Mouse (Mus musculus) limb, embryonic 13.5 days (tissue): ENCODE measurements around the gene Ifngr2. TPM values are rescaled to one million over a fixed set of nuclear protein-coding genes. Genes with fewer than 3 reads are reported as not detected.

Experiments used
- ATAC-seq: fragments of 200-750 bp; cut with Nextera tagmentation; 2 replicates; pipeline ENCODE4 v1.8.0; 2017; ENCODE audit warnings: low read depth, moderate number of reproducible peaks, moderate TSS enrichment; ENCODE audit not compliant: low FRiP score
- H3K27ac ChIP-seq: fragments of 300-500 bp; sonication (generic); 2 replicates; pipeline ENCODE4 v1.5.1; 2015; ENCODE audit warnings: inconsistent platforms, mild to moderate bottlenecking, moderate library complexity
- H3K27me3 ChIP-seq: fragments of 300-500 bp; sonication (generic); 2 replicates; pipeline ENCODE4 v1.6.1; 2015; ENCODE audit warnings: mild to moderate bottlenecking, inconsistent platforms
- H3K36me3 ChIP-seq: fragments of 300-500 bp; sonication (generic); 2 replicates; pipeline ENCODE4 v1.6.1; 2015; ENCODE audit warnings: inconsistent platforms, mild to moderate bottlenecking, moderate library complexity
- H3K4me1 ChIP-seq: fragments of 300-500 bp; sonication (generic); 2 replicates; pipeline ENCODE4 v1.6.1; 2015; ENCODE audit warnings: inconsistent platforms
- H3K4me2 ChIP-seq: fragments of 300-500 bp; sonication (generic); replicated peaks from 2 replicates; pipeline ENCODE4 v1.6.1; 2015; ENCODE audit warnings: inconsistent platforms, mild to moderate bottlenecking, moderate library complexity
- H3K4me3 ChIP-seq: fragments of 300-500 bp; sonication (generic); 2 replicates; pipeline ENCODE4 v1.5.1; 2015; ENCODE audit warnings: moderate library complexity, mild to moderate bottlenecking, inconsistent platforms
- H3K9ac ChIP-seq: fragments of 300-500 bp; sonication (generic); 2 replicates; pipeline ENCODE4 v1.6.1; 2015; ENCODE audit warnings: mild to moderate bottlenecking, inconsistent platforms
- H3K9me3 ChIP-seq: fragments of 300-500 bp; sonication (generic); 2 replicates; pipeline ENCODE4 v1.6.1; 2016; ENCODE audit warnings: inconsistent platforms
- WGBS: fragments of 180-500 bp; shearing (Covaris S2); methylation state at CpG from one replicate; pipeline ENCODE4 v1.1.7; 2015; 5-methylcytosine and 5-hydroxymethylcytosine counted together
- polyA plus RNA-seq: library from polyadenylated mRNA; unstranded; fragments of >200 nt; fragmentation: Nextera tagmentation; extraction: Ambion mirVana; gene quantifications from 2 replicates; pipeline ENCODE4 v1.2.1, GENCODE M21; 2015

Ifngr2 gene
- polyA plus RNA-seq, 1 experiment from 2014 or later: 49.6 TPM

DNA sequence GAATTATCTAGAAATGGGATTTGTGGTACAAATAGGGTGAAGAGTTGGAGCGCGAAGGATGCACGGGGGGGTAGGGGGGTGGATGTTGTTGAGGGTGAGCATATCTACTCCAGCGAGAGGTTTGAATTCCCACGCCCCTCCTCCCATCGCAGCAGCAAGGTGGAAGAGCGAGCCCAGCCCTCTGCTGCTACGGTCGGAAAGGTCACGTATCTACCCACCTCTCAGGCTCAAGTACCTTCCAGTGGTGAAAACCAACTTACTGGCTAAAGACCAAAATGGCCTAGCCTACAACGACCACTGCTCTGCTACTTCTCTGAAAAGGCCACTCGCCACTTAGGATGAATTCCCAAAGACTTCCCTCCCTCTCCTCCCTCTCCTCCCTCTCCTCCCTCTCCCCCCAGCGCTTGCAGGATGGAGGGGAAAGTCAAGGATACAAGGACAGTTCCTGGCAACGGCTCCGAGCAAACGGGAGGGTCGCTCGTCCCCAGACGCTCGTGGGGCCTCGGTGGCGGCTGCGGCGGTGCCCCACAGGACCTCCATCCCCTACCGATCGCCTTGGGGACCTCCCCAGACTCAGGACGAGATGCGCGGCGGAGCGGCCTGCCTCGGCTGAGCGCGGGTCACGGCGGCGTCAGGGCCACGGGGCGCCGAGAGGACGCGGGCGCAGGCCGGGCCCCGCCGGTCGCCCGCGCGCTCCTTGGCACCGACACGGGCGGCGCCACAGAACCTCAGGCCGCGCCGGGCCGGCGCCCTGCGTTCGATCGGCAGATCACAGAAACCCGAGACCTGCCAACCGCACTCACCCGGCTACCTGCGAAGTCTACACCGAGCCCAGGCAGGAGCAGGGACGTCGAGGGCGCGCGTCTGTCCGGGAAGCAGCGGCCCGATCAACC is 50.2 kb downstream of the Ifngr2 start:
- H3K4me1 ChIP-seq: peaks cover 12% of the 10 kb centered on the region
- no peak for ATAC-seq

DNA sequence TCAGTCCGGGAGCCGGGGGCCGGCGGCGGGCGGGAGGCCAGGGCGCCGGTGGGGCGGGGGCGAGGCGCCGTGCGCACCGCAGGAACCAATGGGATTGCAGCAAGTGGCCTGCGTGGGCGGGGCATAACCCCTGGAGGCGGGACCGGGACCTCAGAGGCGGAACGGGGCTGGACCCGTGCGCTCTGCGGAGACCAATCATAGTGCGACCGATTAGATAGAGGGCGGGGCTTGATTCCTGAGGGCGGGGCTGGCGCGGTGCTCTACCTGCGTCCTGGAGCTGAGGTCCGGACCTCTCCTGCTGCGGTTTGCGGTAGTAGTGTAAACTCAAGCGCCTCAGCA is 50.8 kb downstream of the Ifngr2 start, which contains the start of gene Tmem50b:
Gene Tmem50b (minus strand): TSS at position 129 of the 339 bp plus-strand sequence.
- H3K4me1 ChIP-seq: peaks cover 12% of the 10 kb centered on the region
- peak; percentile 99 for ATAC-seq
- peaks cover 15% of the 10 kb centered on the region for H3K27me3 ChIP-seq
- peak within 1 kb of the TSS; percentile 81 for H3K4me3 ChIP-seq
- H3K9me3 ChIP-seq: no peaks in the 10 kb centered on the region
- H3K9ac ChIP-seq: peak within 1 kb of the TSS; percentile 81
- H3K36me3 ChIP-seq: no peaks in the 10 kb centered on the region
- 0% methylated on average over 33 of the region's 34 CpGs for WGBS
- H3K27ac ChIP-seq: no peak within 1 kb of the TSS
- H3K4me2 ChIP-seq: peak within 1 kb of the TSS; percentile 93

More for the DNA sequence above, 50.2 kb downstream of the Ifngr2 start:
- H3K27me3 ChIP-seq: peaks cover 15% of the 10 kb centered on the region
- H3K9ac ChIP-seq: peak overlapping the region; percentile 81
- H3K9me3 ChIP-seq: no peaks in the 10 kb centered on the region
- H3K4me2 ChIP-seq: peak overlapping the region; percentile 93
- H3K27ac ChIP-seq: no peak overlapping the region
- peak overlapping the region; percentile 81 for H3K4me3 ChIP-seq
- H3K36me3 ChIP-seq: no peaks in the 10 kb centered on the region
- under 1% methylated on average over 64 of the region's 75 CpGs for WGBS

DNA sequence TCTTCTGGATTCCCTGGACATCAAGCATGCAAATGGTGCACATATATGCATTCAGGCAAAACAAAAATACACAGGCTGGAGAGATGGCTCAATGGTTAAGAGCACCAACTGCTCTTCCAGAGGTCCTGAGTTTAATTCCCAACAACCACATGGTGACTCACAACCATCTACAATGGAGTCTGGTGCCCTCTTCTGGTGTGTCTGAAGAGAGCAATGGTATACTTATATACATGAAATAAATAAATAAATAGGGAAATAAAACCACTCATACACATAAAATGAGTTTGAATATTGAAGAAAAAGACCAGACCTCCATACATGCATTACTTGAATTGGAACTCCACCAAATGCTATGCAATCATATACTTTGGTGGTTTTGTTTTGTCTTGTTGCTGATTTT is 52.4 kb downstream of the Ifngr2 start:
- Histone ChIP-seq H3K4me3 (no peak overlapping the region), H3K4me2 (no peak overlapping the region), H3K36me3 (no peaks in the 10 kb centered on the region), H3K27ac (no peak overlapping the region), H3K4me1 (peaks cover 12% of the 10 kb centered on the region), H3K27me3 (peaks cover 15% of the 10 kb centered on the region), H3K9ac (no peak overlapping the region), H3K9me3 (no peaks in the 10 kb centered on the region)
- no peak for ATAC-seq

DNA sequence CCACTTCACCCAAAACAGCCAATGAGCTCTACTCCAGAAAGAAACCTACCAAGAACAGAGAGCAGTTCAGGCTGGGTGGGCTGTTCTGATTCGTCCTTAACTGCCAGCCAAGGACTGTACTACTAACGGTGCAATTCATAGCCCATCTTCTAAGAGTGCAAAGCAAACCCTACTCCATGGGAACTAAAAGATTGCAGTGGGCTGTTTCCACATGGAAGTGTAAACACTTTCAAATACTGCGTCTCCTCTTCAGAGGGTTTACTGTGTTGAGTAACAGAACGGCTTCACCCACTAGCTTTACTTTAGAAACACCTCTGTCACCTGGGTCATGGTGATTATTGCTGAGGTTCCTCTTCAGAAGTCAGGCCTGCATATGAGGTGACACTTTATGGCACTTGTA is 54.2 kb downstream of the Ifngr2 start:
- Histone ChIP-seq H3K36me3 (no peaks in the 10 kb centered on the region), H3K4me3 (no peak overlapping the region), H3K4me1 (peaks cover 12% of the 10 kb centered on the region), H3K9me3 (no peaks in the 10 kb centered on the region), H3K27ac (no peak overlapping the region), H3K27me3 (peaks cover 10% of the 10 kb centered on the region), H3K9ac (no peak overlapping the region), H3K4me2 (no peak overlapping the region)
- no peak for ATAC-seq
- 37% methylated on average over 4 of the region's 4 CpGs for WGBS

DNA sequence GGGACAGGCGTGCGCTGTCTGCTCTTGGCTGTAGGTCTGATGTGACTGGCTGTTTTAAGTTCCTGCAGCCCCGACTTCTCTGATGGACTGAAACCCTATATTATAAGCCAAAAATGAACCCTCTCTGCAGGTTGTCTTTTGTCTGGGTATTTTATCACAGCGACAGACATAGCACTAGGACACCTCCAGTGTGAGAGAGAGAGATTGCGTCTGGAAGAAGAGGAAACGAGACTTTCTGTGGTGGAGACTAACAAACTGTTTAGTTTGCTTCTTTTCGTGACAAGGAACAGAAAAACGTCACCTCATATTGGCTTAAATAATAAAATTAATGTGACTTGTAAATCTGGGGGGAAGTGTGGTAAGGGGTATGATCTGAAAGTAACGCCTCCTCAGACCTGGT is 54.8 kb downstream of the Ifngr2 start:
- no peak overlapping the region for H3K4me2 ChIP-seq
- H3K27me3 ChIP-seq: peaks cover 10% of the 10 kb centered on the region
- H3K9me3 ChIP-seq: no peaks in the 10 kb centered on the region
- WGBS: 28% methylated on average over 9 of the region's 9 CpGs
- ATAC-seq: no peak
- no peak overlapping the region for H3K4me3 ChIP-seq
- H3K4me1 ChIP-seq: peaks cover 8% of the 10 kb centered on the region
- H3K9ac ChIP-seq: no peak overlapping the region
- no peak overlapping the region for H3K27ac ChIP-seq
- H3K36me3 ChIP-seq: no peaks in the 10 kb centered on the region

DNA sequence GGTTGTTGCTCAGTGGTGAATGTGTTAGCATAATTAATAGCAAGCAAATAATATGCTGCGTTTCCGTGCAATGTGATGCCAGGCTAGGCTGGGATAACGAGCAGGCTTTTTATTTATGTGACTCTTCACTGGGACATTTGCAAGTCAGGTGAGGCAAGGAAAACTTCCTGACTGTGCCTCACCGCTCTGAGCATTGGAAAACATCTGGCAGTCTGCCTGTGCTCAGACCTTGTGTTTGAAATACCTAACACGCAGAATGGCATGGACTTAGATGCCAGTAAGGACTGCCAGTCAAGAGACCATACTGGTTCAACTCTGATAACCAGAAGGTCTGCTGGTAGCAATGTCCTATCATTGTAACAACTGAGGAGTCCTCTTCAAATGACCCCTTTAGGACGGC is 58.3 kb downstream of the Ifngr2 start:
- no peak overlapping the region for H3K9ac ChIP-seq
- H3K4me3 ChIP-seq: no peak overlapping the region
- no peaks in the 10 kb centered on the region for H3K36me3 ChIP-seq
- ATAC-seq: no peak
- H3K27ac ChIP-seq: no peak overlapping the region
- 57% methylated on average over 6 of the region's 6 CpGs for WGBS
- no peaks in the 10 kb centered on the region for H3K9me3 ChIP-seq
- peaks cover 6% of the 10 kb centered on the region; the same call in 1 of the 2 replicates for H3K4me1 ChIP-seq
- no peaks in the 10 kb centered on the region for H3K27me3 ChIP-seq
- H3K4me2 ChIP-seq: no peak overlapping the region

DNA sequence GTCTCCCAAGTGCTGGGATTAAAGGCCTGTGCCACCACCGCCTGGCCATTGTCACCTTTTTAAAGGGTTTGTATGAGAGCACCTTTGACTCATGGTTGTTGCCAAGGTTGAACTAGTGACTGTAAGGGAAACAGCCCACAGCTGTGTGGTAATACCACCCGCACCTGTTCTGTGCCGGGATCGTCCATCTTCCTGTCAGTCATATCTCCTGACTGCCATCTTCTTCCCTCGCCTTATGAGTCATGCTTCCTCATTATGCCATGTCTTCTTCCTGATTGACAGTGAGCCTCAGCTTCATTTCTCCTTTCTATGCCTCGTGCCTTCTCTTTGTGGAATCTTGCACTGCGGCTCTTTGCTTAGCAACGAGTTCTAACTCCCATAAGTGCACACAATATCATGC is 60.1 kb downstream of the Ifngr2 start:
- 89% methylated on average over 8 of the region's 8 CpGs for WGBS
- Histone ChIP-seq H3K4me3 (no peak overlapping the region), H3K27me3 (no peaks in the 10 kb centered on the region), H3K4me2 (no peak overlapping the region), H3K9me3 (no peaks in the 10 kb centered on the region), H3K36me3 (no peaks in the 10 kb centered on the region), H3K9ac (no peak overlapping the region), H3K27ac (no peak overlapping the region), H3K4me1 (no peaks in the 10 kb centered on the region)
- ATAC-seq: no peak

DNA sequence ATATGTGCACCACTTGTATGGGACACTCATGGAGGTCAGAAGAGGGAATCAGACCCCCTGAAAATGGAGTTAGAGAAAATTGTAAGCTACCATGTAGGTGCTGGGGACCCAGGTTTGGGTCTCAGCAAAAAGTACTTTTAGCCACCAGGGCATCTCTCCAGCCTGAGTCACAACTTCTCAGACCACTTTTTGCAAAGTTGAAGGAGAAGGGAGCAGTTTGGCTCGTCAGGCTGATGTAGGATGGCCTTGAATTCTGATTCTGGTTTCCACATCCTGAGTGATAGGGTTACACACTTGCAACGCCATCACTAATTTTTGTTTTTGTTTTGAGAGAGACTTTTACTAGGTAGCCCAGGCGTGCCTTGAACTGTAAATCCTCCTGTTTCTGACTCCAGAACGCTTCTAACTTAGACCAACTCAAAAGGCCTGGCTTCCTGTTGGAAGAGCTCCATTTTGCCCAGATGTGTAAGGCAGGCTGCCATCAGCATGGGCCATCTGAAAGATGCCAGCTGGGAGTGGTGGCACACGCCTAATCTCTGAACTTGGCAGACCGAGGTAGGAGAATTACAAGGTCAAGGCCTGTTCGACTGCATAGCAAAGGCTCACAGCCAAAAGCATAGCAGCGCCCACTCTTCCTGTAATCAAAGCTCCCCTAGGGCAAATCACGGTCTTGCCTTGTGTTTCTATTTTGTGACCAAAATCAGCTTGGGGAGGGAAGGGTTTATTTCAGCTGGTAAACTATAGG is 62.8 kb downstream of the Ifngr2 start:
- no peaks in the 10 kb centered on the region for H3K4me1 ChIP-seq
- H3K4me2 ChIP-seq: no peak overlapping the region
- no peak overlapping the region for H3K9ac ChIP-seq
- WGBS: 74% methylated on average over 9 of the region's 9 CpGs
- H3K36me3 ChIP-seq: no peaks in the 10 kb centered on the region
- H3K27ac ChIP-seq: no peak overlapping the region
- H3K27me3 ChIP-seq: no peaks in the 10 kb centered on the region
- H3K9me3 ChIP-seq: no peaks in the 10 kb centered on the region
- ATAC-seq: no peak
- H3K4me3 ChIP-seq: no peak overlapping the region

DNA sequence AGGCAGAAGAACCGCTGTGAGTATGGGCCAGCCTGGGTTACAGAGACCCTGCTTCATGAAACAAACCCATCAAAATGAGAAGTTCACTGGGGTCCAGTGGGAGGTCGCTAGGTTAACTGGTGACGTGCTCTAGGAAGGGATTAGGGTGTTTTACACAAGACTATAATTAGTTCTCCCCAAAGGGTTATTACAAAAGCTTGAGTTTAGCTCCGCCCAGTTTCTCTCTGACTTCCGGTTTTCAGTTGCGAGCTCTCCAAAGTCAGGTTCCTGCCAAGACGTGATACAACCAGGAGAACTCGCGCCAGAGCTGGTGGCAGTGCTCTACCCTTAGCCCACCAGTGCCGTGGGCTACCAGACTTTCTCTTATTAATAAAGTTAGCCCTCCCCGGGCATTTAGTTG is 64.4 kb downstream of the Ifngr2 start:
- no peaks in the 10 kb centered on the region for H3K9me3 ChIP-seq
- ATAC-seq: no peak
- 68% methylated on average over 11 of the region's 11 CpGs for WGBS

DNA sequence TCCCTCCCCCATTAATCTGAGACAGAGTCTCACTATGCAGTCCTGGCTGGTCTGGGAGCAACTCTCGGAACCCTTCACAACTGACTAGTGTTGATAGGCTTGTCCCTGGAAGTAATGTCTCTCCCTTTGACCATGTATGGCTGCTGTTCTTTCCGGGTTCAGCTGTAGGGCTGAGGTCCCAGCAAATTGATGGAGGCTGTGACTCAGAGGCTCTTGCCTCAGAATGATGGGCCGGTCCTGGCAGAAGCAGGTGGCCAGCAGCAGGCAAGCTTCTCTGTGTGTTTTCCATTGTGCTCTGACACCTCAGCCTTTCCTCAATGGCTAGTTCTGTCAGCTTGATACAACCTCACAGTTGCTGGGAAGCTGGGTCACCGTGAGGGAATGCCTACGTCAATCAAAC is 65.7 kb downstream of the Ifngr2 start:
- H3K4me3 ChIP-seq: no peak overlapping the region
- 68% methylated on average over 5 of the region's 5 CpGs for WGBS
- H3K9ac ChIP-seq: no peak overlapping the region
- no peaks in the 10 kb centered on the region for H3K36me3 ChIP-seq
- H3K4me2 ChIP-seq: no peak overlapping the region
- H3K27ac ChIP-seq: no peak overlapping the region
- no peaks in the 10 kb centered on the region for H3K9me3 ChIP-seq
- no peaks in the 10 kb centered on the region for H3K27me3 ChIP-seq
- ATAC-seq: no peak
- H3K4me1 ChIP-seq: no peaks in the 10 kb centered on the region

More for the DNA sequence above, 64.4 kb downstream of the Ifngr2 start:
- no peaks in the 10 kb centered on the region for H3K4me1 ChIP-seq
- no peak overlapping the region for H3K27ac ChIP-seq
- no peak overlapping the region for H3K4me3 ChIP-seq
- no peaks in the 10 kb centered on the region for H3K27me3 ChIP-seq
- H3K36me3 ChIP-seq: no peaks in the 10 kb centered on the region
- H3K9ac ChIP-seq: no peak overlapping the region
- H3K4me2 ChIP-seq: no peak overlapping the region

DNA sequence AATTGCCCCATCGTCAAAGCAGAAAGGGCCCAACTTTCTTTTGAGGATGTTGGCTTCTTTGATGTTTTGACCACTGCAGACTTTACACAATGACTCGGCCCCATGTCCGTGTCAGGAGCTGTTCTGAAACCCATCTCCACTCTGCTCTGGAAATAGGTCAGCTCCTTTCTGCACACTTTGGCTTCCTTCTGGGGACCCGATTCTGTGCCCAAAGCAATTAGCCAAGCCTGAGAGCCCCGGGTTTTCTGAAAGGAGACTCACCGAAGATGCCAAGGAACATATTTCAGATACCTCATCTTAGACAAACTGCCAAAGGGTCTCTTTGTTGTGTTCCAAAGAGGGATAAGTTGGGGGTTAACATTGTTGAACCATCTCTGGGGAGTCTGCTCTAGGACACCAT is 67.7 kb downstream of the Ifngr2 start:
- H3K4me2 ChIP-seq: no peak overlapping the region
- H3K9ac ChIP-seq: no peak overlapping the region

More for the DNA sequence above, 67.7 kb downstream of the Ifngr2 start:
- 81% methylated on average over 6 of the region's 6 CpGs for WGBS
- Histone ChIP-seq H3K36me3 (no peaks in the 10 kb centered on the region), H3K9me3 (no peaks in the 10 kb centered on the region), H3K27me3 (no peaks in the 10 kb centered on the region), H3K27ac (no peak overlapping the region), H3K4me1 (peaks cover 5% of the 10 kb centered on the region; the same call in 1 of the 2 replicates), H3K4me3 (no peak overlapping the region)
- no peak for ATAC-seq
